In the genomic region with DNA sequence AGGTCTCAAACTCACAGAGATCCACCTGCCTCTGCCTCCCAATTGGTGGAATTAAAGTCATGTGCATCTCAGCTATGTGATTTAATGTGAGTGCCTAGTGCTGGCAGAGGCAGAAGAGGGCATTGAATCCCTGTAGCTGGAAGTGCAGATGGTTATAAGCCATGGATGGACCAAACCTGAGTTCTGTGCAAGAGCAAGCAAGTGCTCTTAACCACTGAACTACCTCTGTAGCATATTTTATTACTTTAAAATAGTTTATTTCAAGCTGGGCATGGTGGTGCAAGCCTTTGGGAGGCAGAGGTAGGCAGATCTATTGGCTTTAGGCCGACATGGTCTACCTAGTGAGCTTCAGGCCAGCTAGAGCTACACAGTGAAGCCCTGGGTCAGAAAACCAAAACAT, we compare ENCODE assay signal across 16 mouse cellular contexts.
"Had no signal": no experiment of that assay in that cellular context is flagged by ENCODE, and none has a peak within 500 bp of the region (broad histone marks: within the 10 kb centered on the region; RNA-seq: fewer than 3 reads in every experiment).

No protein-coding gene starts in this region.

- H3K27me3 ChIP-seq: neural tube, embryonic 13.5 days; neural tube, embryonic 15.5 days; stomach, embryonic 15.5 days had no signal

- H3K4me1 ChIP-seq: neural tube, embryonic 13.5 days; neural tube, embryonic 15.5 days; stomach, embryonic 15.5 days had no signal

- H3K27ac ChIP-seq: neural tube, embryonic 13.5 days; neural tube, embryonic 15.5 days; stomach, embryonic 15.5 days; stomach, postnatal 0 days had no signal

- H3K9ac ChIP-seq: neural tube, embryonic 13.5 days; neural tube, embryonic 15.5 days; stomach, embryonic 15.5 days had no signal

- DNase-seq: retina, postnatal 1 day; right cerebral cortex, adult 18-20 months; right cerebral cortex, postnatal 14 days; right cerebral cortex, postnatal 25 days; right cerebral cortex, postnatal 4 days; spleen, adult 18-20 months; thymus, adult 18-20 months; thymus, adult 2 months; thymus, postnatal 14 days; thymus, postnatal 25 days; thymus, postnatal 36 days; thymus, postnatal 4 days had no signal

- H3K9me3 ChIP-seq: neural tube, embryonic 13.5 days; neural tube, embryonic 15.5 days; stomach, embryonic 15.5 days had no signal

- H3K4me2 ChIP-seq: neural tube, embryonic 13.5 days; neural tube, embryonic 15.5 days; stomach, embryonic 15.5 days had no signal

- H3K4me3 ChIP-seq: neural tube, embryonic 13.5 days; neural tube, embryonic 15.5 days; stomach, embryonic 15.5 days had no signal
